Mouse (Mus musculus) hindbrain, embryonic 11.5 days (tissue): Measurements from ENCODE around the gene Enpep. TPM values are rescaled to one million over a fixed set of nuclear protein-coding genes. Genes with fewer than 3 reads are reported as not detected.

ENCODE experiments used
- ATAC-seq: fragments of 200-750 bp; cut with Nextera tagmentation; 2 replicates; pipeline ENCODE4 v1.8.0; 2017; ENCODE audit warnings: mild to moderate bottlenecking, moderate TSS enrichment, moderate library complexity; ENCODE audit not compliant: low FRiP score
- DNase-seq: peaks from one replicate; pipeline ENCODE4 v3.0.0-alpha.2; 2015; ENCODE audit warnings: low spot score
- H3K27ac ChIP-seq: fragments of 300-500 bp; sonication (generic); 2 replicates; pipeline ENCODE4 v1.5.1; 2014; ENCODE audit warnings: mild to moderate bottlenecking, low read depth, low read length
- H3K27me3 ChIP-seq: fragments of 300-500 bp; sonication (generic); 2 replicates; pipeline ENCODE4 v1.6.1; 2014; ENCODE audit warnings: mild to moderate bottlenecking, low read length, moderate library complexity, mixed read lengths; ENCODE audit not compliant: control insufficient read depth, insufficient read depth
- H3K36me3 ChIP-seq: fragments of 300-500 bp; sonication (generic); 2 replicates; pipeline ENCODE4 v1.6.1; 2014; ENCODE audit warnings: mild to moderate bottlenecking, low read length, moderate library complexity, mixed read lengths; ENCODE audit not compliant: control insufficient read depth, insufficient read depth
- H3K4me1 ChIP-seq: fragments of 300-500 bp; sonication (generic); replicated peaks from 2 replicates; pipeline ENCODE4 v1.6.1; 2014; ENCODE audit warnings: low read length, mixed read lengths; ENCODE audit not compliant: control insufficient read depth, insufficient read depth
- H3K4me2 ChIP-seq: fragments of 300-500 bp; sonication (generic); replicated peaks from 2 replicates; pipeline ENCODE4 v1.6.1; 2014; ENCODE audit warnings: mild to moderate bottlenecking, low read depth, low read length
- H3K4me3 ChIP-seq: fragments of 300-500 bp; sonication (generic); 2 replicates; pipeline ENCODE4 v1.5.1; 2014; ENCODE audit warnings: low read depth, low read length
- H3K9ac ChIP-seq: fragments of 300-500 bp; sonication (generic); 2 replicates; pipeline ENCODE4 v1.6.1; 2014; ENCODE audit warnings: low read depth, low read length
- H3K9me3 ChIP-seq: fragments of 300-500 bp; sonication (generic); 2 replicates; pipeline ENCODE4 v1.6.1; 2016; ENCODE audit warnings: low read length; ENCODE audit not compliant: control insufficient read depth
- WGBS: fragments of 180-500 bp; shearing (Covaris S2); extraction: QIAGEN DNeasy Blood & Tissue Kit; methylation state at CpG from one replicate; pipeline ENCODE4 v1.1.7; 2014; 5-methylcytosine and 5-hydroxymethylcytosine counted together
- polyA plus RNA-seq: library from polyadenylated mRNA; unstranded; fragments of >200 nt; fragmentation: Nextera tagmentation; extraction: Ambion mirVana; gene quantifications from 2 replicates; pipeline ENCODE4 v1.2.1, GENCODE M21; 2014

Gene Enpep
- polyA plus RNA-seq, 1 experiment from 2014 or later = 0.49 TPM

- no peak for ATAC-seq
- H3K36me3 ChIP-seq = no peaks in the 10 kb centered on the region
- no peaks in the 10 kb centered on the region for H3K9me3 ChIP-seq
- no peak overlapping the region for H3K9ac ChIP-seq
- no peak overlapping the region for H3K4me3 ChIP-seq
- H3K27me3 ChIP-seq = no peaks in the 10 kb centered on the region
- no peak overlapping the region for H3K4me2 ChIP-seq
- 86% methylated on average over 9 of the region's 9 CpGs for WGBS
- H3K4me1 ChIP-seq = no peaks in the 10 kb centered on the region
- no peak for DNase-seq
- no peak overlapping the region for H3K27ac ChIP-seq
Measured at GRCm38 (mm10) chr3:129250997-129251396, 81.5 kb downstream of the Enpep start.

GRCm38 (mm10) chr3:129238664-129239258 lies 93.8 kb downstream of the Enpep start:
- Histone ChIP-seq H3K4me1 (no peaks in the 10 kb centered on the region), H3K4me3 (no peak overlapping the region), H3K27me3 (0 out of 2 replicates have a peak, but pooled peaks cover 2% of the 10 kb centered on the region), H3K4me2 (no peak overlapping the region), H3K36me3 (no peaks in the 10 kb centered on the region), H3K9ac (no peak overlapping the region), H3K9me3 (no peaks in the 10 kb centered on the region), H3K27ac (no peak overlapping the region)
- ATAC-seq (no peak), DNase-seq (peak; percentile 17)
- 33% methylated on average over 13 of the region's 13 CpGs for WGBS

- Histone ChIP-seq H3K27me3 (0 out of 2 replicates have a peak, but pooled peaks cover 2% of the 10 kb centered on the region), H3K9me3 (no peaks in the 10 kb centered on the region), H3K4me2 (no peak overlapping the region), H3K36me3 (no peaks in the 10 kb centered on the region), H3K4me1 (no peaks in the 10 kb centered on the region), H3K9ac (no peak overlapping the region), H3K4me3 (no peak overlapping the region), H3K27ac (no peak overlapping the region)
- ATAC-seq (no peak), DNase-seq (no peak)
- WGBS = 77% methylated on average over 1 of the region's 1 CpGs
Measured at GRCm38 (mm10) chr3:129238010-129238409, 94.5 kb downstream of the Enpep start.

GRCm38 (mm10) chr3:129227331-129227730 lies 105.2 kb downstream of the Enpep start:
- Histone ChIP-seq H3K9ac (no peak overlapping the region), H3K4me2 (no peak overlapping the region), H3K4me3 (no peak overlapping the region), H3K9me3 (no peaks in the 10 kb centered on the region), H3K27me3 (peaks cover 58% of the 10 kb centered on the region), H3K36me3 (no peaks in the 10 kb centered on the region), H3K4me1 (no peaks in the 10 kb centered on the region), H3K27ac (no peak overlapping the region)
- DNase-seq (no peak), ATAC-seq (no peak)
- WGBS = 5% methylated on average over 5 of the region's 5 CpGs

- Histone ChIP-seq H3K36me3 (no peaks in the 10 kb centered on the region), H3K27me3 (peaks cover 64% of the 10 kb centered on the region), H3K27ac (no peak overlapping the region), H3K9ac (no peak overlapping the region), H3K4me2 (no peak overlapping the region), H3K4me3 (no peak overlapping the region), H3K4me1 (no peaks in the 10 kb centered on the region), H3K9me3 (no peaks in the 10 kb centered on the region)
- 1% methylated on average over 6 of the region's 6 CpGs for WGBS
- ATAC-seq (no peak), DNase-seq (peak; percentile 39)
Measured at GRCm38 (mm10) chr3:129226681-129227080, 105.8 kb downstream of the Enpep start.

- Histone ChIP-seq H3K9ac (no peak overlapping the region), H3K9me3 (no peaks in the 10 kb centered on the region), H3K4me3 (no peak overlapping the region), H3K4me1 (no peaks in the 10 kb centered on the region), H3K4me2 (no peak overlapping the region), H3K27me3 (peaks cover 72% of the 10 kb centered on the region), H3K36me3 (no peaks in the 10 kb centered on the region), H3K27ac (no peak overlapping the region)
- 2% methylated on average over 13 of the region's 13 CpGs for WGBS
- no peak for ATAC-seq
- DNase-seq = peak; percentile 31
Measured at GRCm38 (mm10) chr3:129225577-129226289, 106.8 kb downstream of the Enpep start.

GRCm38 (mm10) chr3:129224806-129225576 lies 107.5 kb downstream of the Enpep start:
- Histone ChIP-seq H3K27me3 (peaks cover 77% of the 10 kb centered on the region), H3K4me2 (no peak overlapping the region), H3K9ac (no peak overlapping the region), H3K4me3 (no peak overlapping the region), H3K27ac (no peak overlapping the region), H3K9me3 (no peaks in the 10 kb centered on the region), H3K36me3 (no peaks in the 10 kb centered on the region), H3K4me1 (no peaks in the 10 kb centered on the region)
- WGBS = under 1% methylated on average over 40 of the region's 40 CpGs
- no peak for ATAC-seq
- peak; percentile 54 for DNase-seq

- ATAC-seq (no peak), DNase-seq (peak; percentile 65)
- no peak overlapping the region for H3K4me3 ChIP-seq
- peaks cover 83% of the 10 kb centered on the region for H3K27me3 ChIP-seq
- 0% methylated on average over 26 of the region's 26 CpGs for WGBS
- no peaks in the 10 kb centered on the region for H3K4me1 ChIP-seq
- no peaks in the 10 kb centered on the region for H3K36me3 ChIP-seq
- no peaks in the 10 kb centered on the region for H3K9me3 ChIP-seq
- H3K4me2 ChIP-seq = no peak overlapping the region
- H3K9ac ChIP-seq = no peak overlapping the region
- no peak overlapping the region for H3K27ac ChIP-seq
Measured at GRCm38 (mm10) chr3:129223964-129224805, 108.3 kb downstream of the Enpep start.
